Mouse (Mus musculus): Measurements from ENCODE around the gene 1110059E24Rik. TPM values are rescaled to one million over a fixed set of nuclear protein-coding genes. Genes with fewer than 3 reads are reported as not detected.
"Not testable (repeated sequence)": the region's sequence is repeated elsewhere in the genome, so short reads cannot be mapped to it uniquely, and the experiment has no call there.

Gene 1110059E24Rik
- polyA plus RNA-seq, 1 experiment from 2014 or later: 19.6 TPM

- no peak overlapping the region for H3K4me3 ChIP-seq
- no peaks in the 10 kb centered on the region for H3K36me3 ChIP-seq
- H3K27ac ChIP-seq: no peak overlapping the region
- H3K9me3 ChIP-seq (replicated peaks): no peaks in the 10 kb centered on the region
- no peak overlapping the region for H3K4me2 ChIP-seq
- ATAC-seq: no peak
- no peak overlapping the region for H3K9ac ChIP-seq
- WGBS (ENCODE audit: insufficient replicate concordance): 48% methylated on average over 3 of the region's 3 CpGs
- no peaks in the 10 kb centered on the region for H3K4me1 ChIP-seq
- H3K27me3 ChIP-seq (replicated peaks): no peaks in the 10 kb centered on the region
Observed at GRCm38 (mm10) chr19:21615801-21616200, 37.0 kb downstream of the 1110059E24Rik start.

- ATAC-seq: no peak
- WGBS (ENCODE audit: insufficient replicate concordance): 79% methylated on average over 9 of the region's 9 CpGs
- Histone ChIP-seq H3K9ac (no peak overlapping the region), H3K27me3 (replicated peaks) (no peaks in the 10 kb centered on the region), H3K36me3 (no peaks in the 10 kb centered on the region), H3K27ac (no peak overlapping the region), H3K4me3 (no peak overlapping the region), H3K4me1 (no peaks in the 10 kb centered on the region), H3K4me2 (no peak overlapping the region), H3K9me3 (replicated peaks) (no peaks in the 10 kb centered on the region)
Observed at GRCm38 (mm10) chr19:21611725-21612575, 40.8 kb downstream of the 1110059E24Rik start.

GRCm38 (mm10) chr19:21611297-21611696 lies 41.5 kb downstream of the 1110059E24Rik start:
- Histone ChIP-seq H3K9me3 (replicated peaks) (no peaks in the 10 kb centered on the region), H3K27ac (no peak overlapping the region), H3K4me3 (no peak overlapping the region), H3K36me3 (no peaks in the 10 kb centered on the region), H3K4me1 (no peaks in the 10 kb centered on the region), H3K9ac (no peak overlapping the region), H3K4me2 (no peak overlapping the region), H3K27me3 (replicated peaks) (no peaks in the 10 kb centered on the region)
- no peak for ATAC-seq
- 76% methylated on average over 6 of the region's 6 CpGs for WGBS (ENCODE audit: insufficient replicate concordance)

- Histone ChIP-seq H3K9ac (no peak overlapping the region), H3K36me3 (no peaks in the 10 kb centered on the region), H3K9me3 (replicated peaks) (no peaks in the 10 kb centered on the region), H3K4me1 (no peaks in the 10 kb centered on the region), H3K4me3 (no peak overlapping the region), H3K27me3 (replicated peaks) (no peaks in the 10 kb centered on the region), H3K4me2 (no peak overlapping the region), H3K27ac (no peak overlapping the region)
- ATAC-seq: no peak
- 70% methylated on average over 6 of the region's 6 CpGs for WGBS (ENCODE audit: insufficient replicate concordance)
Observed at GRCm38 (mm10) chr19:21610240-21610639, 42.5 kb downstream of the 1110059E24Rik start.

- H3K27me3 ChIP-seq (replicated peaks): no peaks in the 10 kb centered on the region
- ATAC-seq: no peak
- no peak overlapping the region for H3K9ac ChIP-seq
- H3K36me3 ChIP-seq: no peaks in the 10 kb centered on the region
- no peak overlapping the region for H3K4me2 ChIP-seq
- H3K4me3 ChIP-seq: no peak overlapping the region
- WGBS (ENCODE audit: insufficient replicate concordance): 65% methylated on average over 3 of the region's 3 CpGs
- H3K27ac ChIP-seq: no peak overlapping the region
- peaks cover 10% of the 10 kb centered on the region; the same call in 1 of the 2 replicates for H3K4me1 ChIP-seq
- no peaks in the 10 kb centered on the region for H3K9me3 ChIP-seq (replicated peaks)
Observed at GRCm38 (mm10) chr19:21605294-21605693, 47.5 kb downstream of the 1110059E24Rik start.

GRCm38 (mm10) chr19:21603836-21604235 lies 48.9 kb downstream of the 1110059E24Rik start:
- peak overlapping the region; percentile 34 for H3K27ac ChIP-seq
- no peaks in the 10 kb centered on the region for H3K9me3 ChIP-seq (replicated peaks)
- H3K4me1 ChIP-seq: peaks cover 17% of the 10 kb centered on the region
- H3K9ac ChIP-seq: no peak overlapping the region
- H3K27me3 ChIP-seq (replicated peaks): no peaks in the 10 kb centered on the region
- no peak for ATAC-seq
- no peaks in the 10 kb centered on the region for H3K36me3 ChIP-seq
- H3K4me2 ChIP-seq: no peak overlapping the region
- no peak overlapping the region for H3K4me3 ChIP-seq
- 15% methylated on average over 3 of the region's 3 CpGs for WGBS (ENCODE audit: insufficient replicate concordance)

GRCm38 (mm10) chr19:21601541-21602101 lies 51.2 kb downstream of the 1110059E24Rik start:
- peaks cover 9% of the 10 kb centered on the region for H3K36me3 ChIP-seq
- 84% methylated on average over 3 of the region's 3 CpGs for WGBS (ENCODE audit: insufficient replicate concordance)

GRCm38 (mm10) chr19:21598659-21599352 lies 54.0 kb downstream of the 1110059E24Rik start:
- ATAC-seq: no peak
- H3K4me2 ChIP-seq: no peak overlapping the region
- peaks cover 9% of the 10 kb centered on the region for H3K4me1 ChIP-seq
- no peak overlapping the region for H3K27ac ChIP-seq
- H3K27me3 ChIP-seq (replicated peaks): no peaks in the 10 kb centered on the region
- 60% methylated on average over 8 of the region's 8 CpGs for WGBS (ENCODE audit: insufficient replicate concordance)
- no peak overlapping the region for H3K4me3 ChIP-seq
- H3K9me3 ChIP-seq (replicated peaks): no peaks in the 10 kb centered on the region
- peaks cover 19% of the 10 kb centered on the region for H3K36me3 ChIP-seq
- no peak overlapping the region for H3K9ac ChIP-seq

More at GRCm38 (mm10) chr19:21601541-21602101, 51.2 kb downstream of the 1110059E24Rik start:
- no peak overlapping the region for H3K27ac ChIP-seq
- H3K4me3 ChIP-seq: no peak overlapping the region
- H3K9me3 ChIP-seq (replicated peaks): no peaks in the 10 kb centered on the region
- no peak overlapping the region for H3K4me2 ChIP-seq
- H3K27me3 ChIP-seq (replicated peaks): no peaks in the 10 kb centered on the region
- peaks cover 17% of the 10 kb centered on the region for H3K4me1 ChIP-seq
- no peak overlapping the region for H3K9ac ChIP-seq
- ATAC-seq: no peak

GRCm38 (mm10) chr19:21594676-21595075 lies 58.1 kb downstream of the 1110059E24Rik start:
- Histone ChIP-seq H3K9ac (no peak overlapping the region), H3K36me3 (peaks cover 19% of the 10 kb centered on the region), H3K27ac (no peak overlapping the region), H3K4me1 (peaks cover 7% of the 10 kb centered on the region), H3K4me3 (no peak overlapping the region), H3K27me3 (replicated peaks) (no peaks in the 10 kb centered on the region), H3K9me3 (replicated peaks) (no peaks in the 10 kb centered on the region), H3K4me2 (no peak overlapping the region)
- 84% methylated on average over 1 of the region's 1 CpGs for WGBS (ENCODE audit: insufficient replicate concordance)
- no peak for ATAC-seq

GRCm38 (mm10) chr19:21592216-21592615 lies 60.6 kb downstream of the 1110059E24Rik start:
- H3K27me3 ChIP-seq (replicated peaks); H3K4me2 ChIP-seq; H3K4me1 ChIP-seq; H3K9me3 ChIP-seq (replicated peaks); H3K27ac ChIP-seq; H3K4me3 ChIP-seq; ATAC-seq; H3K9ac ChIP-seq: not testable (repeated sequence)
- 82% methylated on average over 5 of the region's 5 CpGs for WGBS (ENCODE audit: insufficient replicate concordance)
- H3K36me3 ChIP-seq: peaks cover 16% of the 10 kb centered on the region

- H3K9me3 ChIP-seq (replicated peaks): no peaks in the 10 kb centered on the region
- no peaks in the 10 kb centered on the region for H3K4me1 ChIP-seq
- H3K4me3 ChIP-seq: no peak overlapping the region
- no peak overlapping the region for H3K9ac ChIP-seq
- no peak overlapping the region for H3K4me2 ChIP-seq
- 74% methylated on average over 1 of the region's 1 CpGs for WGBS (ENCODE audit: insufficient replicate concordance)
- H3K36me3 ChIP-seq: no peaks in the 10 kb centered on the region
- no peak overlapping the region for H3K27ac ChIP-seq
- no peaks in the 10 kb centered on the region for H3K27me3 ChIP-seq (replicated peaks)
- no peak for ATAC-seq
Observed at GRCm38 (mm10) chr19:21589888-21590287, 62.9 kb downstream of the 1110059E24Rik start.

GRCm38 (mm10) chr19:21587593-21587992 lies 65.2 kb downstream of the 1110059E24Rik start:
- H3K4me1 ChIP-seq: no peaks in the 10 kb centered on the region
- no peak overlapping the region for H3K27ac ChIP-seq
- whole genome bisulfite sequencing (ENCODE audit: insufficient replicate concordance): 54% methylated on average over 4 of the region's 4 CpGs
- no peak overlapping the region for H3K4me2 ChIP-seq
- no peak overlapping the region for H3K9ac ChIP-seq
- no peaks in the 10 kb centered on the region for H3K36me3 ChIP-seq
- no peaks in the 10 kb centered on the region for H3K9me3 ChIP-seq (replicated peaks)
- ATAC-seq: no peak
- H3K4me3 ChIP-seq: no peak overlapping the region
- H3K27me3 ChIP-seq (replicated peaks): no peaks in the 10 kb centered on the region

Measured in liver, embryonic 12.5 days (tissue).